Mouse (Mus musculus): ENCODE data around the gene Lad1.

DNA sequence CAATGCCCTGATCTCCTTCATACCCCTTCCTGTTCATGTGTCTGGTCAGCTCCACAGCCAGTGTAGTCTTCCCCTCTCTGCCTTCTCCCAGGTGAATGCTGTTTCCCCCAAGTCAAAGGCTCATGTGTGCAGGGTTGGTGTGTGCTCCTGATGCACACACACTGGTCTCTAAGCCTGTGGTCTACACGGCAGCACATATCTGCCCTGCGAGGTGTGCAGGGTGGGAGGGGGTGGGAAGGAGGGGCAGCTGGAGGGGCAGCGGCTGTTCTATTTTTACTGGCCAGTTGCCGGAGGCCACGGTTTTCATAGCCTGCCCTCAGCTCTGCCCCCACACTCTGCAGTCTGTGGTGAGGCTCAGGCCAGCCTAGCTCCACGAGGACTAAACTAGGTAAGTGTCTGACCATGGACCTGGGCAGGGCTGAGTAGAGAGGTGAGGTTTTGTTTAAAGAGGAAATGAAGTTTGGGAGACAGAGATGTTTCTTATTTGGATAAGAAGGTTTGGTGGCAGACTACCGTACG is 19.2 kb upstream of the Lad1 start:
- TF ChIP-seq MAX (IDR thresholded peaks at IDR 0.05; ENCODE audit: low read depth) (no peak), TCF3 (IDR thresholded peaks at IDR 0.05; ENCODE audit: insufficient read length, low read depth) (no peak), POLR2A (IDR thresholded peaks at IDR 0.05; ENCODE audit: insufficient read length, low read depth) (peak; percentile 68), CEBPB (IDR thresholded peaks at IDR 0.05; ENCODE audit: insufficient read depth, poor library complexity, severe bottlenecking) (no peak), USF1 (IDR thresholded peaks at IDR 0.05; ENCODE audit: low read depth) (no peak), REST (IDR thresholded peaks at IDR 0.05; ENCODE audit: insufficient read depth, insufficient read length) (no peak), MYOD1 (IDR thresholded peaks at IDR 0.05; ENCODE audit: control insufficient read depth in 1 of 3, insufficient read length in 2 of 3, low read depth in 2 of 3) (peak in 1 of 3 experiments; percentile 69), TCF12 (IDR thresholded peaks at IDR 0.05; ENCODE audit: insufficient read depth, poor library complexity, severe bottlenecking) (no peak), POLR2AphosphoS2 (IDR thresholded peaks at IDR 0.05; ENCODE audit: insufficient read length, low read depth) (peak; percentile 85)
